Mouse (Mus musculus) liver, embryonic 14 days (tissue): ENCODE results near the gene Hectd4. TPM values are rescaled to one million over a fixed set of nuclear protein-coding genes. Genes with fewer than 3 reads are reported as not detected.

Experiments used
- polyA plus RNA-seq: library from polyadenylated mRNA; depleted of rRNA; stranded (reverse); fragments of >200 nt; gene quantifications from 2 replicates; pipeline ENCODE4 v1.2.3, GENCODE M21; 2012; rRNA removed

Gene Hectd4
- 11.4 and 16.1 TPM in 2 replicates for polyA plus RNA-seq

GRCm38 (mm10) chr5:121219980-121220731 is at the start of gene Hectd4:
Gene Hectd4, plus strand, starts transcription at chr5:121220219.

GRCm38 (mm10) chr5:121190836-121191583 is 29.0 kb upstream of the Hectd4 start, which contains the start of gene Ptpn11:
Gene Ptpn11, minus strand, starts transcription at chr5:121191397.

GRCm38 (mm10) chr5:121204132-121205089 is 15.6 kb upstream of the Hectd4 start, which contains the start of gene Rpl6:
Gene Rpl6, plus strand, starts transcription at chr5:121204481.

GRCm38 (mm10) chr5:121385461-121386119 is 165.6 kb downstream of the Hectd4 start, which contains the start of gene Trafd1:
Gene Trafd1, minus strand, starts transcription at chr5:121385632.

GRCm38 (mm10) chr5:121397187-121398145 is 177.4 kb downstream of the Hectd4 start, which contains the start of gene Naa25:
Gene Naa25, plus strand, starts transcription at chr5:121397936.

Other genes starting within 250 kb of the Hectd4 start
- under 0.01 TPM in 1 of 2 replicates, not detected in the other for gene Rph3a, start 210.1 kb upstream of the Hectd4 start, polyA plus RNA-seq
- gene Ptpn11, start 28.8 kb upstream of the Hectd4 start, polyA plus RNA-seq, result 13.8 and 15.0 TPM in 2 replicates
- 706 and 773 TPM in 2 replicates for gene Rpl6, start 15.7 kb upstream of the Hectd4 start, polyA plus RNA-seq
- gene Trafd1, start 165.4 kb downstream of the Hectd4 start, polyA plus RNA-seq, result 18.3 and 21.0 TPM in 2 replicates
- 9.0 and 10.4 TPM in 2 replicates for gene Naa25, start 177.7 kb downstream of the Hectd4 start, polyA plus RNA-seq
- gene Tmem116, start 231.7 kb downstream of the Hectd4 start, polyA plus RNA-seq, result 0.63 TPM in 2 replicates
- gene Erp29, start 232.3 kb downstream of the Hectd4 start, polyA plus RNA-seq, result 71.5 and 73.7 TPM in 2 replicates